Mouse (Mus musculus) fibroblast of lung, adult 2 months (primary cell): ENCODE results near the gene Acd.
A peak's percentile ranks its signal among the peaks of the same experiment; 100 is the strongest.

Experiments used
- DNase-seq: peaks from one replicate; pipeline ENCODE4 v3.0.0-alpha.2; 2011; ENCODE audit warnings: low read depth

The Acd gene

GRCm38 (mm10) chr8:105702001-105702401 is 1.1 kb upstream of the Acd start:
- no peak for DNase-seq

DNA sequence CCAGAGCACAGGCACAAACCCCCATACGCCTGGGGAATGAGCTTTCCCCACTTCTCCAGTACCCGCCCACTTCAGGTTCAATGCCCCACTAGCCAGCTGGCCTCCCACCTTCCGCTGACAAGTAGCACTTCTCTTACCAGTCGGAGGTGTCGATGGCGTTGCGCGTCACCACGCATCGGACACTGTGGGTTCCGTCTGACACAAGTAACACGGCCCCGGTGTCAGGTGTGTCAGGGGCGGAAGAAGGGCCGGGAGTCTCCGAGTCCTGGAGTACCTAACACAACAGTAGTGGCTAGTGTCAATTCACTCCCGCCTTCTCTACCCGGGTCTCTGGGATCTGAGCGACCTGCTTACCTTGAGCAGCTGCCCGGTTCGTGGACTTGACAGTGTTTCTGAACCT is 336 bp downstream of the Acd start:
- DNase-seq, result no peak

GRCm38 (mm10) chr8:105699488-105700215 is 1.2 kb downstream of the Acd start:
- DNase-seq, result no peak

DNA sequence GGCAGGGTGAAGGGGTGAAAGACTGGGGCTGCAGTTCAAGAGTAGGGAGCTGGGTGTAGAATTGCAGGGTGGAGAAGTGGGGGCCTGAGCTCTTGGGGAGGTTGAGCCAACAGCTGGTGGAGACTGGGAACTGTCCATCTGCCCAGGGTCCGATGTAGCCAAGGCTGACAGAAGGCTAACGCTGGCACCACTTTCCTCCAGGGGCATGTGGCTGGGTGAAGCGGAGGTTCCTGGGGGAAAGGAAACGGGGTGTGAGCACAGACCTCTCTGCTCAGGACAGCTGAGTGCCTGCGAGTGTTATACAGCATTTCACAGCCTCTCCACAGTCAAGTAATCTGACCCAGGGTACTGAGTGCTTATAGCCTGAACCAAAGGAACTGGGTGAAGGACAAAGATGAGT is 2.2 kb downstream of the Acd start:
- DNase-seq, result no peak

DNA sequence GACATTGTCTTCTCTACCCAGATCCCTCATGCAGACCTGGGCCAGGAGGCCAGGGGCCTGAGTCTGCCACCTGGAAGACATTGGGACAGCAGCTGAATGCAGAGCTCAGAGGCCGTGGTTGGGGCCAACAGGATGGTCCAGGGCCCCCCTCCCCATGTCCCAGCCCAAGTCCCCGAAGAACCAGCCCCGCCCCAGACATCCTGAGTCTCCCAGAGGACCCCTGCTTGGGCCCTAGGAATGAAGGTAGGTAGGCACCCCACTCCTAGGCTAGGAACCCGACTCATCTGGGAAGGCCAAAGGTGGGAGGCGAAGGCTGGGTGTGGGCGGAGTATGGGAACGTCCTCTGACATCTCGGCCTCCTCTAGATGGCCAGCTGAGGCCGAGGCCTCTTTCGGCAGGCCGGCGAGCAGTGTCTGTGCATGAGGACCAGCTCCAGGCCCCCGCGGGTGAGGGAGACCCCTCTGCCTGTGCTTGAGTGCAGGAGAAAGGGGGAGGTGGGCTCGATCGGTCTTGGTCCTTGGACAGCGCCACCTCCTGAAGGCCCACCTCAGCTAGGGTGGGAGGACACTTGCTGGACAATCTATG is 3.6 kb downstream of the Acd start:
- DNase-seq, result no peak

DNA sequence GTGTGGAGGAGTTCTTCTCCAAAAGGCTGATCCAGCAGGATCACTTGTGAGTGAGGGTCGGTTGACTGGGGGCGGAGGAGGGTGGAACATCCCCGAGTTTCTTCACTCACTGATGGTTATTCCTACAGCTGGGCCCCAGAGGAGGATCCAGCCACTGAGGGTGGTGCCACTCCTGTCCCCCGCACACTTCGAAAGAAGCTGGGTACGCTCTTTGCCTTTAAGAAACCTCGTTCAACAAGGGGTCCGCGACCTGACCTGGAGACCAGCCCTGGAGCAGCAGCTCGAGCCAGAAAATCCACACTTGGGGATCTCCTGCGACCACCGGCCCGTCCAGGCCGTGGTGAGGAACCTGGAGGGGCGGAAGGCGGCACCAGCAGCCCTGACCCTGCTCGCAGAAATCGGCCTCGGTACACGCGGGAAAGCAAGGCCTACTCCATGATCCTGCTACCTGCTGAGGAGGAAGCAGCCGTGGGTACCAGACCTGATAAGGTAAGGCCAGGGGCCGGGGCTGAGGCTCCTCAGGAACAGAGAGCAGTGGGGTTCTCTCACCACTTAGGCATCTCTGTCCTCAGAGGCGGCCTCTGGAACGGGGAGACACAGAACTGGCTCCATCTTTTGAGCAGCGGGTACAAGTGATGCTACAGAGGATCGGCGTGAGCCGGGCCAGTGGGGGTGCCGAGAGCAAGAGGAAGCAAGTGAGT is 5.7 kb downstream of the Acd start:
- DNase-seq, result no peak

- DNase-seq, result no peak
Measured at GRCm38 (mm10) chr8:105694051-105694799, 6.7 kb downstream of the Acd start.

- DNase-seq, result no peak
Measured at GRCm38 (mm10) chr8:105693648-105694047, 7.3 kb downstream of the Acd start.

GRCm38 (mm10) chr8:105692449-105693182 is 8.3 kb downstream of the Acd start:
- no peak for DNase-seq

DNA sequence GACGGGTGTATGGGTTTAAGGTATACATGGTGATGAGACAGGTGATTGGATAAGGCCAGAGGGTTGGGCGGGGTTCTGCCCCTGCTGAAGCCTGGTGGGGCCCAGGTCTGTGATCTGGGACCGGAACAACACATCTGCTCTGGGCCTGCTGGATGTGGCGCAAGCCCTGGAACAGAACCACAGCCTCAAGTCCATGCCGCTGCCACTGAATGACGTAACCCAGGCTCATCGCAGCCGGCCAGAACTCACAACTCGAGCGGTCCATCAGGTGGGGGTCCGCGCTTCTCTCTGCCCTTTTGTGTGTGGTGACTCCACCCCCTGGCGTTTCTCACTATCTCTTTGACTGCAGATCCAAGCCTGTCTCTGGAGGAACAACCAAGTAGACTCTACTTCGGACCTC is 9.9 kb downstream of the Acd start:
- no peak for DNase-seq

GRCm38 (mm10) chr8:105689983-105690360 is 10.9 kb downstream of the Acd start:
- no peak for DNase-seq

DNA sequence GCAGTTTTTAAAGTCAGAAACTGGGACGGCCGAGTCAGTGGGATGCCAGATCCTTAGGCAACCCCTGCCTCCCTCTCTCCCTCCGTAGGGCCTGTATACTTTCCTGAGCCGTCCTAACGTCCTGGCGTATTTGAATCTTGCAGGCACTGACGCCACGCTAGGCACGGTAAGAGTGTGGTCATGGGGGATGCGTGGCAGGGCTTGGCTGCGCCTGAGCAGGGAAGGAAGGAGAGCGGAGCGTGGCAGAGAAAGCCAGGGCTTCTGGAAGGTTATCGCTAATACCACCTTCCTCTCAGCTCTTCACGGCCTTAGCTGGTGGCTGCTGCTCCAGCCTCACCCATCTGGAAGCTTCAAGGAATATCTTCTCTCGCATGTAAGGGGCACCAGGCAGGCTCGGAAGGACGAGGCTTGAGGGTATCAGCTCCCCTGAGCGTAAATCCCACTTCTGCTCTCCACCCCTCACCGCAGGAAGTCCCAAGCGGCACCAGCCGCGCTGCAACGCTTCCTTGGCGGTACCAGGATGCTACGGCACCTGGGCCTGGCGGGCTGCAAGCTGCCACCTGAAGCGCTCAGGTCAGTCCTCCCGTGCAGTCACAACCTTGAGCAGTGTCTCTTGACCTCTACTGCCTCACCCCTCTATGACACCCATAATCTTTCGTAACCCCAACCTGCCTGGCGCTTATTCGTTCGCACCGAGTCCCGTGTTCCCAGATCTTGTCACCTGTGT is 11.5 kb downstream of the Acd start:
- no peak for DNase-seq

DNA sequence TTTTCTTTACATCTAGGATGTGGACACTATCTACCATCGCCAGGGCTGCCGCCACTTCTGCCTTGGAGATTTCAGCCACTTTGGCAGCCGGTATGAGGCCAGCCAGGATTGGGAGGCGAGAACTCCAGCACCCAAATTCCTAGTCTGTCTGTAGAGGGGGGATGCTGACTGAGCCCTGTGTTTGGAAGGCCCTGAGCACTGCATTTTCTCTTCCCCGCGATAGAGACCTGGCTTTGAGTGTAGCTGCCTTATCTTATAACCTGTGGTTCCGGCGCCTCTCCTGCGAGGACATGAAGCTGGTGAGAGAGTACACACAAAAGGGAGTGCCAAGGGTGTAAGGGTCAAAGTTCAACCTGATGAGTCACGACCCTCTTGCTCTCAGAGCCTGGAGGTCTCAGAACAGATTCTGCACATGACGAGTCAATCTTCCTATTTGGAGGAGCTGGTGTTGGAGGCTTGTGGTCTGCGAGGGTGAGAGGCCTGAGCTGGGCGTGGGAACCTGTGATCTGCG is 12.6 kb downstream of the Acd start:
- no peak for DNase-seq

- no peak for DNase-seq
Measured at GRCm38 (mm10) chr8:105687512-105687911, 13.4 kb downstream of the Acd start.

DNA sequence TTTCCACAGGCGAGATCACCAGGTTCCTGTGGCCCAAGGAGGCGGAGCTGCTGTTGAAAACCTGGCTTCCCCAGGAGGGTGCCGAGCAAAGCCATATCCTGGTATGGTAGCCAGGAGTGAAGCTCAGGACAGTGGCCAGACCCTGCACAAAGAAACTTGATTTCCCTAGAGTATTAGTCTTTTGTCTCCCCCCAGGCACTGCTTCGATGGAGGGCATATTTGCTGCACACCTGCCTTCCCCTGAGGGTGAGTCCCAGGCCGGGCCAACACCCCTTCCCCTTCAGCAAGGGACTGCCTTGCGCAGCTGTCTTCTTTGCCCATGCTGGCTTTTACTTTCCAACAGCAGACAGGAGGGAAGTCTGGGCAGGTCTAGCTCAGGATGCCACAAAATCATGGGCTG is 14.4 kb downstream of the Acd start:
- DNase-seq, result no peak

- no peak for DNase-seq
Measured at GRCm38 (mm10) chr8:105685796-105686308, 15.1 kb downstream of the Acd start, which contains the start of gene Carmil2. Gene Carmil2, plus strand, starts transcription at chr8:105686274.

- no peak for DNase-seq
Measured at GRCm38 (mm10) chr8:105685325-105685724, 15.6 kb downstream of the Acd start.

GRCm38 (mm10) chr8:105677891-105678290 is 23.0 kb downstream of the Acd start:
- DNase-seq, result no peak

GRCm38 (mm10) chr8:105661167-105661566 is 39.7 kb downstream of the Acd start:
- peak; percentile 15 for DNase-seq

DNA sequence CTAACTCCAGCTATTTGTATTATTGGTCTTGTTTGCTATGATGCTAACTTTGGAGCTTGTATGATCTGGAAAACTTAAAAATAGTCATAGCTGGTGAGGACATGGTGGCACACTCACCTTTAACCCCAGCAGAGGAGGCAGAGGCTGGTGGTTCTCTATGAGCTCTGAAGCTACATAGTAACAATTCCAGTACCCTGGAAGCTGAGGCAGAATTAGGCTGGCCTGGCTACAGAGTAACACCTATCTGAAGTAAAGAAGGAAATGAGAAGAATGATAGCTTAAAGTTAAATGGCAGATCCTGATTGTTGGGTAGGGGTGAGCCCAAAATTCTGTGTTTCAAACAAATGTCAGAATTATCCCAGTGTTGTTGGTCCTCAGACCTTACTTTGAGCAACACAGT is 43.3 kb downstream of the Acd start:
- no peak for DNase-seq

GRCm38 (mm10) chr8:105648929-105649328 is 52.0 kb downstream of the Acd start:
- no peak for DNase-seq
